Mouse (Mus musculus) MEL (cell line): Measurements from ENCODE around the gene Dab2. TPM values are rescaled to one million over a fixed set of nuclear protein-coding genes. Genes with fewer than 3 reads are reported as not detected.

Source experiments
- DNase-seq: peaks from one replicate; pipeline ENCODE4 v3.0.0; 2011; ENCODE audit warnings: low read depth, low spot score
- H3K27ac ChIP-seq: 2 replicates; pipeline ENCODE4 v1.5.1; 2012; ENCODE audit warnings: low read depth, mild to moderate bottlenecking, control low read depth, low read length, moderate library complexity; ENCODE audit not compliant: control insufficient read depth
- H3K27me3 ChIP-seq, 2 experiments: fragments of 150-350 bp in 1 of 2; sonication (generic) in 1 of 2; 2 replicates each; pipeline ENCODE4 v1.6.1; 2012; ENCODE audit warnings: low read length in 2 of 2, mild to moderate bottlenecking in 2 of 2, improper control_type of control experiment in 1 of 2, moderate library complexity in 1 of 2; ENCODE audit not compliant: insufficient read depth in 2 of 2, control insufficient read depth in 1 of 2
- H3K36me3 ChIP-seq, 2 experiments: 2 replicates each; pipeline ENCODE4 v1.6.1; 2012 to 2014; ENCODE audit warnings: low read length in 2 of 2, improper control_type of control experiment in 1 of 2, inconsistent platforms in 1 of 2, mild to moderate bottlenecking in 1 of 2; ENCODE audit not compliant: insufficient read depth in 2 of 2, control insufficient read depth in 1 of 2
- H3K4me1 ChIP-seq, 2 experiments: fragments of 150-350 bp in 1 of 2; sonication (generic) in 1 of 2; 2 replicates each; pipeline ENCODE4 v1.6.1; 2012; ENCODE audit warnings: low read length in 2 of 2, improper control_type of control experiment in 1 of 2, mild to moderate bottlenecking in 1 of 2; ENCODE audit not compliant: insufficient read depth in 2 of 2, control insufficient read depth in 1 of 2
- H3K4me3 ChIP-seq, 2 experiments: fragments of 150-350 bp in 1 of 2; sonication (generic) in 1 of 2; 2 replicates each; pipeline ENCODE4 v1.5.1; 2012; ENCODE audit warnings: low read depth in 2 of 2, low read length in 2 of 2, mild to moderate bottlenecking in 2 of 2, moderate library complexity in 2 of 2, control low read depth in 1 of 2, improper control_type of control experiment in 1 of 2; ENCODE audit not compliant: control insufficient read depth in 1 of 2, insufficient read depth in 1 of 2
- H3K79me2 ChIP-seq: 2 replicates; pipeline ENCODE4 v1.6.1; 2012; ENCODE audit warnings: mild to moderate bottlenecking, low read length, moderate library complexity; ENCODE audit not compliant: control insufficient read depth, poor library complexity, insufficient read depth
- H3K9ac ChIP-seq: 2 replicates; pipeline ENCODE4 v1.6.1; 2012; ENCODE audit warnings: low read depth, mild to moderate bottlenecking, control low read depth, low read length, moderate library complexity; ENCODE audit not compliant: control insufficient read depth, poor library complexity, severe bottlenecking
- H3K9me3 ChIP-seq: fragments of 150-350 bp; sonication (generic); replicated peaks from 2 replicates; pipeline ENCODE4 v1.6.1; 2012; ENCODE audit warnings: mild to moderate bottlenecking, low read length, improper control_type of control experiment, moderate library complexity; ENCODE audit not compliant: insufficient read depth
- BHLHE40 ChIP-seq: IDR thresholded peaks from 2 replicates; pipeline ENCODE4 v1.6.1; 2012; ENCODE audit warnings: low read depth, mild to moderate bottlenecking, inconsistent platforms, low read length, improper control_type of control experiment, borderline replicate concordance
- CHD1 ChIP-seq: IDR thresholded peaks from 2 replicates; pipeline ENCODE4 v1.6.1; 2012; ENCODE audit warnings: low read depth, mild to moderate bottlenecking, inconsistent platforms, low read length, improper control_type of control experiment
- CHD2 ChIP-seq: IDR thresholded peaks from 2 replicates; pipeline ENCODE4 v1.6.1; 2011; ENCODE audit warnings: low read length, improper control_type of control experiment
- CTCF ChIP-seq, 3 experiments: IDR thresholded peaks in 2 of 3; conservative IDR thresholded peaks in 1 of 3; 2 replicates each; pipeline ENCODE4 v1.5.1; 2011 to 2012; ENCODE audit warnings: low read length in 3 of 3, low read depth in 2 of 3, mild to moderate bottlenecking in 2 of 3, improper control_type of control experiment in 1 of 3, inconsistent platforms in 1 of 3, mixed read lengths in 1 of 3, moderate library complexity in 1 of 3; ENCODE audit not compliant: control insufficient read depth in 1 of 3, insufficient read depth in 1 of 3, poor library complexity in 1 of 3, severe bottlenecking in 1 of 3
- E2F4 ChIP-seq: IDR thresholded peaks from 2 replicates; pipeline ENCODE4 v1.6.1; 2011; ENCODE audit warnings: low read depth, low read length, improper control_type of control experiment, borderline replicate concordance
- ELF1 ChIP-seq: IDR thresholded peaks from 2 replicates; pipeline ENCODE4 v1.6.1; 2014; ENCODE audit warnings: low read depth, mild to moderate bottlenecking, inconsistent platforms, low read length, improper control_type of control experiment, moderate library complexity
- EP300 ChIP-seq, 2 experiments: IDR thresholded peaks; 2 replicates each; pipeline ENCODE4 v1.6.1; 2011; ENCODE audit warnings: improper control_type of control experiment in 2 of 2, low read length in 2 of 2, low read depth in 1 of 2, mild to moderate bottlenecking in 1 of 2
- ETS1 ChIP-seq: IDR thresholded peaks from 2 replicates; pipeline ENCODE4 v1.6.1; 2012; ENCODE audit warnings: low read depth, mild to moderate bottlenecking, inconsistent platforms, low read length, improper control_type of control experiment, moderate library complexity
- GABPA ChIP-seq: IDR thresholded peaks from 2 replicates; pipeline ENCODE4 v1.6.1; 2012; ENCODE audit warnings: low read depth, mild to moderate bottlenecking, inconsistent platforms, low read length, improper control_type of control experiment, moderate library complexity
- GATA1 ChIP-seq: IDR thresholded peaks from 2 replicates; pipeline ENCODE4 v1.6.1; 2011; ENCODE audit warnings: low read depth, low read length, improper control_type of control experiment
- HCFC1 ChIP-seq: IDR thresholded peaks from 2 replicates; pipeline ENCODE4 v1.6.1; 2012; ENCODE audit warnings: low read depth, mild to moderate bottlenecking, inconsistent platforms, low read length, improper control_type of control experiment, moderate library complexity
- MAX ChIP-seq: IDR thresholded peaks from 2 replicates; pipeline ENCODE4 v1.6.1; 2011; ENCODE audit warnings: low read length, improper control_type of control experiment
- MEF2A ChIP-seq: IDR thresholded peaks from 2 replicates; pipeline ENCODE4 v1.6.1; 2014; ENCODE audit warnings: low read depth, mild to moderate bottlenecking, inconsistent platforms, low read length, improper control_type of control experiment; ENCODE audit not compliant: poor library complexity, insufficient replicate concordance, severe bottlenecking; ENCODE audit errors: extremely low read depth
- MXI1 ChIP-seq: IDR thresholded peaks from 2 replicates; pipeline ENCODE4 v1.6.1; 2011; ENCODE audit warnings: mild to moderate bottlenecking, low read depth, low read length, improper control_type of control experiment
- MYB ChIP-seq: IDR thresholded peaks from 2 replicates; pipeline ENCODE4 v1.6.1; 2011; ENCODE audit warnings: mild to moderate bottlenecking, low read depth, low read length, improper control_type of control experiment
- MYC ChIP-seq: IDR thresholded peaks from 2 replicates; pipeline ENCODE4 v1.6.1; 2011; ENCODE audit warnings: low read depth, mild to moderate bottlenecking, low read length, improper control_type of control experiment, moderate library complexity
- NELFE ChIP-seq: IDR thresholded peaks from 2 replicates; pipeline ENCODE4 v1.6.1; 2011; ENCODE audit warnings: low read depth, low read length, improper control_type of control experiment
- NRF1 ChIP-seq: IDR thresholded peaks from 2 replicates; pipeline ENCODE4 v1.6.1; 2014; ENCODE audit warnings: low read depth, mild to moderate bottlenecking, inconsistent platforms, low read length, improper control_type of control experiment, moderate library complexity; ENCODE audit not compliant: poor library complexity, insufficient read depth, severe bottlenecking
- POLR2A ChIP-seq, 2 experiments: IDR thresholded peaks; 2 replicates each; pipeline ENCODE4 v1.6.1; 2011 to 2012; ENCODE audit warnings: low read length in 2 of 2, mild to moderate bottlenecking in 2 of 2, control low read depth in 1 of 2, improper control_type of control experiment in 1 of 2, low read depth in 1 of 2, moderate library complexity in 1 of 2; ENCODE audit not compliant: control insufficient read depth in 1 of 2, insufficient read depth in 1 of 2, poor library complexity in 1 of 2
- SIN3A ChIP-seq: IDR thresholded peaks from 2 replicates; pipeline ENCODE4 v1.6.1; 2012; ENCODE audit warnings: low read length, improper control_type of control experiment, inconsistent platforms
- SMC3 ChIP-seq: IDR thresholded peaks from 2 replicates; pipeline ENCODE4 v1.6.1; 2011; ENCODE audit warnings: low read depth, low read length, improper control_type of control experiment
- TAL1 ChIP-seq: IDR thresholded peaks from 2 replicates; pipeline ENCODE4 v1.6.1; 2012; ENCODE audit warnings: mild to moderate bottlenecking, inconsistent platforms, low read length, moderate library complexity, mixed read lengths
- TBP ChIP-seq: IDR thresholded peaks from 2 replicates; pipeline ENCODE4 v1.8.0; 2011; ENCODE audit warnings: low read depth, low read length, improper control_type of control experiment
- TCF12 ChIP-seq: IDR thresholded peaks from 2 replicates; pipeline ENCODE4 v1.6.1; 2014; ENCODE audit warnings: low read depth, mild to moderate bottlenecking, inconsistent platforms, low read length, improper control_type of control experiment, moderate library complexity
- UBTF ChIP-seq: IDR thresholded peaks from 2 replicates; pipeline ENCODE4 v1.6.1; 2012; ENCODE audit warnings: low read depth, mild to moderate bottlenecking, inconsistent platforms, low read length, improper control_type of control experiment, moderate library complexity, borderline replicate concordance; ENCODE audit not compliant: insufficient read depth
- USF1 ChIP-seq: IDR thresholded peaks from 2 replicates; pipeline ENCODE4 v1.6.1; 2014; ENCODE audit warnings: low read depth, mild to moderate bottlenecking, inconsistent platforms, low read length, improper control_type of control experiment, moderate library complexity
- USF2 ChIP-seq, 2 experiments: IDR thresholded peaks; 2 replicates each; pipeline ENCODE4 v1.6.1; 2011 to 2012; ENCODE audit warnings: improper control_type of control experiment in 2 of 2, low read length in 2 of 2, borderline replicate concordance in 1 of 2, inconsistent platforms in 1 of 2, low read depth in 1 of 2, mild to moderate bottlenecking in 1 of 2; ENCODE audit not compliant: insufficient read depth in 1 of 2
- ZC3H11A ChIP-seq: IDR thresholded peaks from 2 replicates; pipeline ENCODE4 v1.6.1; 2012; ENCODE audit warnings: low read depth, mild to moderate bottlenecking, inconsistent platforms, low read length, improper control_type of control experiment
- ZKSCAN1 ChIP-seq: IDR thresholded peaks from 2 replicates; pipeline ENCODE4 v1.6.1; 2012; ENCODE audit warnings: low read depth, mild to moderate bottlenecking, inconsistent platforms, low read length, improper control_type of control experiment, moderate library complexity
- ZMIZ1 ChIP-seq: IDR thresholded peaks from 2 replicates; pipeline ENCODE4 v1.6.1; 2012; ENCODE audit warnings: low read depth, mild to moderate bottlenecking, inconsistent platforms, low read length, improper control_type of control experiment, moderate library complexity
- ZNF384 ChIP-seq: IDR thresholded peaks from 2 replicates; pipeline ENCODE4 v1.6.1; 2012; ENCODE audit warnings: low read depth, mild to moderate bottlenecking, inconsistent platforms, low read length, improper control_type of control experiment
- polyA plus RNA-seq, 2 experiments: library from polyadenylated mRNA; stranded (reverse) in 1 of 2; unstranded in 1 of 2; fragments of >175 nt in 1 of 2; fragments of >200 nt in 1 of 2; gene quantifications; 2 replicates each; pipeline versions ENCODE4 v1.2.1 to v1.2.4; 2012; ENCODE audit warnings: low replicate concordance in 2 of 2, low read depth in 1 of 2; ENCODE audit not compliant: insufficient read length in 2 of 2, insufficient read depth in 1 of 2, missing spikeins in 1 of 2
- total RNA-seq: library from RNA; depleted of rRNA; stranded (reverse); fragments of 300-350 nt; gene quantifications from 2 replicates; pipeline ENCODE4 v1.2.3, GENCODE M21; 2012

Gene Dab2
- total and polyA plus RNA-seq, 3 experiments: not detected

GRCm38 (mm10) chr15:6454461-6454860 is 154.9 kb downstream of the Dab2 start:
- H3K79me2 ChIP-seq: no peaks in the 10 kb centered on the region
- H3K9me3 ChIP-seq: no peaks in the 10 kb centered on the region
- no peak overlapping the region for H3K27ac ChIP-seq
- no peaks in the 10 kb centered on the region for H3K36me3 ChIP-seq
- H3K4me3 ChIP-seq: no peak overlapping the region
- TF ChIP-seq TCF12 (no peak), TAL1 (no peak), USF2 (IDR thresholded peaks at IDR 0.05; ENCODE audit: borderline replicate concordance in 1 of 2, insufficient read depth in 1 of 2, low read depth in 1 of 2, low read length in 2 of 2) (no peak), CHD2 (no peak), HCFC1 (no peak), MEF2A (no peak), ETS1 (no peak), UBTF (no peak), ZC3H11A (no peak), MYB (no peak), SIN3A (no peak), CTCF (IDR thresholded peaks at IDR 0.05 in 2 of 3, conservative IDR thresholded peaks at IDR 0.05 in 1 of 3; ENCODE audit: control insufficient read depth in 1 of 3, insufficient read depth in 1 of 3, low read depth in 2 of 3, low read length in 3 of 3, poor library complexity in 1 of 3, severe bottlenecking in 1 of 3) (no peak), SMC3 (no peak), USF1 (no peak), CHD1 (no peak), GATA1 (no peak), ZKSCAN1 (no peak), NELFE (no peak), EP300 (IDR thresholded peaks at IDR 0.05; ENCODE audit: low read depth in 1 of 2, low read length in 2 of 2) (no peak), MAX (no peak)
- TF ChIP-seq, all 39 proteins: peak for 0
- no peak for DNase-seq
- no peak overlapping the region for H3K9ac ChIP-seq
- H3K4me1 ChIP-seq: no peaks in the 10 kb centered on the region
- no peaks in the 10 kb centered on the region; a peak in 1 of 4 replicates for H3K27me3 ChIP-seq

- no peak overlapping the region for H3K27ac ChIP-seq
- no peak for DNase-seq
- no peaks in the 10 kb centered on the region for H3K36me3 ChIP-seq
- H3K79me2 ChIP-seq: no peaks in the 10 kb centered on the region
- no peaks in the 10 kb centered on the region for H3K4me1 ChIP-seq
- no peak overlapping the region for H3K9ac ChIP-seq
- H3K27me3 ChIP-seq: no peaks in the 10 kb centered on the region; a peak in 1 of 4 replicates
- no peak for TF ChIP-seq GABPA
- TF ChIP-seq CTCF (IDR thresholded peaks at IDR 0.05 in 2 of 3, conservative IDR thresholded peaks at IDR 0.05 in 1 of 3; ENCODE audit: control insufficient read depth in 1 of 3, insufficient read depth in 1 of 3, low read depth in 2 of 3, low read length in 3 of 3, poor library complexity in 1 of 3, severe bottlenecking in 1 of 3): no peak
- TF ChIP-seq ZNF384: no peak
- no peak for TF ChIP-seq MYC
- TF ChIP-seq TCF12: no peak
- no peak for TF ChIP-seq CHD1
- no peak for TF ChIP-seq POLR2A (IDR thresholded peaks at IDR 0.05; ENCODE audit: control insufficient read depth in 1 of 2, insufficient read depth in 1 of 2, low read depth in 1 of 2, low read length in 2 of 2, poor library complexity in 1 of 2)
- no peak for TF ChIP-seq TBP
- no peak for TF ChIP-seq HCFC1
- TF ChIP-seq ZC3H11A: no peak
- TF ChIP-seq SIN3A: no peak
- no peak for TF ChIP-seq E2F4
- TF ChIP-seq MXI1: no peak
- no peak for TF ChIP-seq USF2 (IDR thresholded peaks at IDR 0.05; ENCODE audit: borderline replicate concordance in 1 of 2, insufficient read depth in 1 of 2, low read depth in 1 of 2, low read length in 2 of 2)
- no peak for TF ChIP-seq NRF1
- TF ChIP-seq BHLHE40: no peak
- TF ChIP-seq SMC3: no peak
- TF ChIP-seq ZMIZ1: no peak
- no peak for TF ChIP-seq ELF1
- H3K4me3 ChIP-seq: no peak overlapping the region
- no peaks in the 10 kb centered on the region for H3K9me3 ChIP-seq
Observed at GRCm38 (mm10) chr15:6461381-6461780, 161.8 kb downstream of the Dab2 start.
